Mouse (Mus musculus) CD4-positive, CD25-positive, alpha-beta regulatory T cell, adult 2 months (primary cell): ENCODE results near the gene Apod.
A peak's percentile ranks its signal among the peaks of the same experiment; 100 is the strongest.
"Not testable (repeated sequence)": the region's sequence is repeated elsewhere in the genome, so short reads cannot be mapped to it uniquely, and the experiment has no call there.

Experiments
- DNase-seq: peaks from one replicate; pipeline ENCODE4 v3.0.0-alpha.2; 2012; ENCODE audit warnings: low read depth, low spot score

Apod gene

GRCm38 (mm10) chr16:31314497-31315233 is at the start of gene Apod:
Gene Apod (minus strand): TSS chr16:31314808.
- no peak for DNase-seq

- no peak for DNase-seq
These were observed 49.3 kb upstream of the Apod start for GRCm38 (mm10) chr16:31363685-31364436.

- no peak for DNase-seq
These were observed 44.9 kb upstream of the Apod start for GRCm38 (mm10) chr16:31359542-31359941.

- no peak for DNase-seq
These were observed 44.4 kb upstream of the Apod start for GRCm38 (mm10) chr16:31358991-31359390.

GRCm38 (mm10) chr16:31358576-31358975 is 44.0 kb upstream of the Apod start:
- DNase-seq = no peak

GRCm38 (mm10) chr16:31355882-31356281 is 41.3 kb upstream of the Apod start:
- DNase-seq = no peak

- peak; percentile 89 for DNase-seq
These were observed 40.0 kb upstream of the Apod start for GRCm38 (mm10) chr16:31354341-31355329.

- DNase-seq = peak; percentile 36
These were observed 38.4 kb upstream of the Apod start for GRCm38 (mm10) chr16:31352996-31353395.

- DNase-seq = no peak
These were observed 33.0 kb upstream of the Apod start for GRCm38 (mm10) chr16:31347581-31347980.

GRCm38 (mm10) chr16:31342966-31343365 is 28.4 kb upstream of the Apod start:
- DNase-seq = no peak

GRCm38 (mm10) chr16:31342556-31342955 is 27.9 kb upstream of the Apod start:
- DNase-seq = no peak

- no peak for DNase-seq
These were observed 24.7 kb upstream of the Apod start for GRCm38 (mm10) chr16:31339332-31339731.

- DNase-seq = no peak
These were observed 23.3 kb upstream of the Apod start for GRCm38 (mm10) chr16:31337956-31338355.

- DNase-seq = no peak
These were observed 20.2 kb upstream of the Apod start for GRCm38 (mm10) chr16:31334796-31335195.

GRCm38 (mm10) chr16:31332586-31332985 is 18.0 kb upstream of the Apod start:
- DNase-seq = no peak

- not testable (repeated sequence) for DNase-seq
These were observed 16.4 kb upstream of the Apod start for GRCm38 (mm10) chr16:31330970-31331369.

- DNase-seq = no peak
These were observed 15.1 kb upstream of the Apod start for GRCm38 (mm10) chr16:31329668-31330067.

- no peak for DNase-seq
These were observed 13.3 kb upstream of the Apod start for GRCm38 (mm10) chr16:31327891-31328290.

- DNase-seq = no peak
These were observed 12.8 kb upstream of the Apod start for GRCm38 (mm10) chr16:31327430-31327829.

- DNase-seq = no peak
These were observed 12.1 kb upstream of the Apod start for GRCm38 (mm10) chr16:31326679-31327078.

- DNase-seq = no peak
These were observed 11.4 kb upstream of the Apod start for GRCm38 (mm10) chr16:31325966-31326365.

- no peak for DNase-seq
These were observed 10.5 kb upstream of the Apod start for GRCm38 (mm10) chr16:31325120-31325519.
